Mouse (Mus musculus): ENCODE measurements around the gene Rnf126.

- TF ChIP-seq CTCF (IDR thresholded peaks at IDR 0.05; ENCODE audit: extremely low read depth, insufficient read depth, low read length), result no peak
- no peak for TF ChIP-seq POLR2A (IDR thresholded peaks at IDR 0.05; ENCODE audit: extremely low read depth, insufficient read depth, low read length)
Observed at GRCm38 (mm10) chr10:79806331-79806730, 39.6 kb upstream of the Rnf126 start.
